Mouse (Mus musculus) adrenal gland, adult 2 months (tissue): ENCODE measurements at regions not wholly inside any gene's neighbourhood (a gene's known extent, or its start where the extent isn't known, plus 50 kb on each side); places are given as distances from the start of the nearest gene placed in this dataset.

Experiments used
- DNase-seq: peaks from one replicate; pipeline ENCODE4 v3.0.0; 2021

GRCm38 (mm10) chr12:70523379-70523778, 70.5 kb downstream of the Tmx1 start:
- DNase-seq: peak; percentile 19

- DNase-seq: no peak
Measured at GRCm38 (mm10) chr12:70524703-70525102, 71.8 kb downstream of the Tmx1 start.

DNA sequence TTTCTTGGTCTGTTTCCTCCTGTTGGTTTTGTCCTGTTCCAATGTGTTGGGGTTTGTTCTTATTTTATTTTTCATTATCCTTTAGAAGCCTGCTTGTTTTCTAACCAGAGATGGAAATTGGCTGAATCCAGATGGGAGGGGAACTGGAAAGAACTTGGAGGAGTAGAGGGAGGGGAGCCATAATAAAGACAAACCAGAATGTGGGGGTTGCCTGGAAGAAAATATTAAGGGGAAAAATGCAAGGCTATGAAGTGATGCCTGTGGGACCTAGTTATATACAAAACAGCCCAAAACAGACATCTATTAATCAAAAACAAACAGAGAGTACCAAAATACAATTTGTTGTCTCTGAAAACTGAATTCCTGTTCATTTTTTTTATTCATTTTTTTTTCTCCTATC, 78.8 kb downstream of the Tmx1 start:
- DNase-seq: no peak

DNA sequence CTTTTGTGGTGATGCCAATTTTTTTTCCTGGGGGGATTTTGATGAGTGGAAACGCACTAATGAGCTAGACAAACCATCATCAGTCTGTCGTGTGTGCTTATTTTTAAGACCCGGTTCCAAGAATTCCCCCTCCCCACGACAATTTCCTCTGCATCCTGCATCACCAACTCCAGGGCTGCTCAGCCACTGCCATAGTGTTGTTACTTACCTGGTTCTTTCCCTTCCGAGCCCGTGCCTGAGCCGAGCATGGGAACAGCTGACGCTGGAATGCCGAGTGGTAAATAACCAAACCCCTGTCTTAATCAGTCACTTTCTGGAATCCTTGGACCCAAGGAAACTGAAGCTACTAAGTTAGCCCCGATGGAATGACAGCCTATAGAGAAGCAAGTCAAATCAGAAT, 79.3 kb downstream of the Tmx1 start:
- no peak for DNase-seq

DNA sequence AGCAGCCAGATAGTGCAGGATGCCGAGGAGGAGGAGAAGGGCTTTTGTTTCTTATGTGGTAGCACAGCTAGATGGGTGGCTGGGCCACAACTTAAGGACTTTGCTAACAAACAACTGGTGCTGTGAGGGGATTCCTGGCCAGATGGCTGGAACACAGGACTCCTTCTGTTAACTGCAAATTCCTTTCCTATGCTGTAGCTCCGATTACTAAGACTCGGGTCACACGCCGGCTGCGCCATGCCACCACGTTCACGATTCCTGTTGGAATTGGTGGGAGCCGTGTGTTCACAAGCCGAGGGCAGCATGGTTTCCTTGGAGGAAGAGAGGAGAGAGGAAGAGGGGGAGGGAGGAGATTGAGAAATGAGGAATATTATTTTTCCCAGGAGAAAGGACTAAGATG, 79.9 kb downstream of the Tmx1 start:
- DNase-seq: no peak

GRCm38 (mm10) chr12:70533375-70533935, 80.6 kb downstream of the Tmx1 start:
- no peak for DNase-seq

DNA sequence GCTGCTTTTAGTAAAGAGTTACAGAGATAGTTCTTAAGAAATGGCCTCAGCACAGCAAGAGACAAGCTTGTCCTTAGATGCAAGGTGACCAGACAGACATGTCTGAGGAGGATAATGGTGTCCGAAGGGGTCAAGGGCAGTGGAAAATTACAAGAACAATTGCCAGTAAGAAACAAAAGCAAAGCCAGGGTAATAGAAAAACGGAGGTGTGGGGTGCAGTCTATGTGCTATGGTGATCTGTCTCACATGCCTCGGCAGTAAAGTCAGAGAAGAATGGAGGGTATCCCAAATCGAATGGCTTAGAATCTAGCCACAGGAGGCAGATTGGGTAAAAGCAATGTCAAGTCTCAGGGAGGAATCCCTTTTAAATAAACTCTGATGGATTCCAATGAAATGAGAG, 86.2 kb downstream of the Tmx1 start:
- peak; percentile 31 for DNase-seq

DNA sequence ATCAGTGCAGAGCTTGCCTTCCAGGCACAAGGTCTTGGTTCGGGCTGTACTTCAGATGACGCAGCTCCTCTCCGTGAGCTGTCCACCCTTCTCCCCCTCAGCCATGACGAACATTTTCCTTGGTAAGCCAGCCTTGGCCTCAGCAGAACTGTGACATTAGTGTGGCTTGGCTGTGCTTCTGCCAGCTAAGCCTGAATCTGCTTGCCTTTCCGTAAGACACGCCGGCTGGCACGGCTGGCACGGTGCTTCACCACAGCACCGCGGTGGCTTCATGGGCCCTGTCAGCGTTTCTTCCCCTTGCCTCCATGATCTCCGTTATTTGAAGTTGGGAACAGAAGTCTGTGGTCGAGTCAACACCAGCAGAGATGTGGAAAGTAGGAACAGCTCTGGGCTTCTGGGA, 87.0 kb downstream of the Tmx1 start:
- DNase-seq: peak; percentile 91

DNA sequence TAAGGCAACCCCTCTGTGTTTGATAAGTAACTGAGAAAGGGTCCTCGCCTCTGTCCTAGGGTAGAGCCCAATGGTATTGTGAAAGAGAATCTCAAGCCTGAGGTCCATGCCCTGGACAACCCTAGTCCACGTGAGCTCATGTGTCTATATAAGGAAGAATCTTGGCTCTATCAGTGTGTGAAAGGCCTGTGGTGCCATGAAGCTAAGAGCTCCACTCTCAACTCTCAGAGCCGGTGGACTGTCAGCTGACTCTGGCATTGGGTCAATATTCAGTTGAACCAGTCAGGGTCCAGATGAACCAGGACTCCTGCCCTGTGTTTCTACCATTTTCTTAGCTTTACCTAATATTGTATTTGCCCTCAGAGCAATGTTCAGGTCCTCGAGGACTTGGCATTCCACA, 88.5 kb downstream of the Tmx1 start:
- DNase-seq: no peak

- no peak for DNase-seq
Measured at GRCm38 (mm10) chr12:70543299-70543698, 90.4 kb downstream of the Tmx1 start.

- DNase-seq: no peak
Measured at GRCm38 (mm10) chr12:70544326-70544725, 91.4 kb downstream of the Tmx1 start.

DNA sequence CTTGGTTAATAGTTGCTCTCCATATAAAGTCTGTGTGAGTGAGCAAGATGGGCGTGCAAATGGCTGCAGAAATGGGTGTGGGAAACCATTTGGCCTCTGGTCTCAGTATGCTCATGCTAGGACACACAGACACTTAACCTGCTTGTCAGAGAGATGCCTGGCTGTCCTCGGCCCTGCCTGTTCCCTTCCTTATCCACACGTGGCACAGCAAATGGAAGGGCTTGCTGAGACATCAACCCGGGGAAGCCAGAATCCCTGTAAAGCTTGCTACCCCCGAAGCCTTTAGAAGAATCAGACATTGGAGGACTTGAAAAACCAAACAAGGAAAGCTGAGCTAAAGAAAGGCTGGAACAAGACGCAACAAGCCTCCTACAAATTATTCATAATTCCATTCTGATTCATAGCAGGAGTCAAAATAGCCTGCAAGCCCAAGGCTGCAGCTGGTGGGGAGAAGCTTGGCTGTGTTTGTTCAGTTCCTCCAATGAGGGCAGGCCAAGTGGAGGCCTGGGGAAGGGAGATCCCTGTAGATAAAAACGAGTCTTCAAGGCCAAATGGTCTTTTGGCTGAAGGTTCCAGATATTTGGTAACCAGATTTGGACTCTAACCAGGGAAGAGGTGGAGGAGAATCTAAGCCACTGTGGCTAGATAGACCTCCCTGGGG, 92.1 kb downstream of the Tmx1 start:
- peak; percentile 81 for DNase-seq

DNA sequence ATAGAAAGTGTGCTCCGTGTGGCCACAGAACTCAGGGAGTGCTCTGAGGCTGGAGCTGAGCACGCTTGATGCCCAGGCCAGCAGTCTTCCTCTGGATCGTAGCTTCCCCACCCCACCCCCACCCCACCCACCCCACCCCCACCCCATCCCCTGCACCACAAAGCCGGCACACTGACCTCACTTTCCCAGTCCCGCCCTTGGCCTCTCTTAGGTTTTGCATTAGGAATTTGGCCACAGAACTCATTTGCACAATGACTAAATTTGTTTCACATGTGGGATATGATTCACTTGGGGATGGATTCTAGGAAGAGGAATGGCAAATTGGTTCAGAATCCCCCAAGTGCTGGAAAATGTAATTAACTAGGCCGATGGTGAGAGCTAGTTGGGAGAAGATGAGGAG, 94.3 kb downstream of the Tmx1 start:
- DNase-seq: no peak

- no peak for DNase-seq
Measured at GRCm38 (mm10) chr12:70549296-70549695, 96.4 kb downstream of the Tmx1 start.

- no peak for DNase-seq
Measured at GRCm38 (mm10) chr12:70553866-70554265, 101.0 kb downstream of the Tmx1 start.

DNA sequence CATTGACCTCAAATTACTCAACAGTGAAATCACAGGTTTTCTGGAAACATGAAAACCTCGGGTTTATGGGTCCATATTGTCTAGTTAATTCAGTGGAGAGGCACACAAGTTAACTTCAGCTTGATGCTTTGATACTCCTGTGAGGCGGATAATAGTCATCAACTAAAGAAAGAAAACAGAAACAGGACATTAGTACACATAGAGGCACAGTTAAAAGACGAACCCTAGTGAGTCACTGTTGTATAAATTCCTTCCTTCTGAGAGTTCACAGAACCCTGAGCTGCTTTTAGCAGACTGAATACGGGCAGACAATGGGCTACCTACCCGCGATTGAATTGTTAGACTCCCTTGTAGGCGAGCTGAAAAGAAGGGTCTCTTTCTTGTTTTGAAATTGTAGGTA, 101.7 kb downstream of the Tmx1 start:
- DNase-seq: no peak

GRCm38 (mm10) chr12:70555723-70556122, 102.8 kb downstream of the Tmx1 start:
- no peak for DNase-seq

DNA sequence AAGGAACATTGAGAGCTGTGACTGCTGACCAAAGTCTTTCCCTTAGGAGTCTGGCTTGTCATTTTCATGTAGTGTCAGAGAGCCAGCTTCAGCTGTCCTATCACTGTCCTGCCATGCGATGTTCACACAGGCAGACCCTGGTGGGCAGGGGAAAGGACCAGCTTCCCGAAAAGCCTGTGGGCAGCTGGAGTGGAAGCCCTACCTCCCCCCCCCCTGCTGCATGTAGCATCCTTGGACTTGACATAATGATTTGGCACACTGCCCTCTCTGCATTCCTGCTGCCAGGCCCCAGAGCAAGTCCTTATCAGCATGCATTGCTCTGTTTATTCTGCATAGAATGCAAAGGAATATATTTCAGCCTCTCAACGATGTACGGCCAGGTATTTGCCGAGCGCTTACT, 103.9 kb downstream of the Tmx1 start:
- DNase-seq: peak; percentile 52

GRCm38 (mm10) chr12:70563446-70563845, 110.6 kb downstream of the Tmx1 start:
- DNase-seq: no peak

DNA sequence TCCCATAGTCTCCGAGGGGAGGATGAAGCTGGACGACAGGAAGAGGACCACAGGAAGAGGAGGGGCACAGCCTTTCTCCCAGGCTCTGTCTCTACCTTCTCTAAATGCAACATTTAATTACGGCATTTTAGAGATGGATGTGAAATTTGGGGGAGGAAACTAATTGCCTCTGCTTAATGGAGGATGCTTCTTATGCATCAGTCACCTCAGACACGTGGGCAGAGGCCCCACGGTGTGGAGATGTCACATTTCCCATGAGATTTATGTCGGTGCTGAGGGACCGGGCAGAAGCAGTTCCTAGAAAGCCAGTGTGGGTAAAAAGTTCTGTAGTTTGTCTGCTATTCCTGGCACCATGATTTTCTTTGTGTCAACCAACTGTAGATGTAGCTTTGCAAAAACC, 122.8 kb downstream of the Tmx1 start:
- DNase-seq: no peak

GRCm38 (mm10) chr12:70577769-70578168, 124.9 kb downstream of the Tmx1 start:
- DNase-seq: no peak

GRCm38 (mm10) chr12:70579328-70579905, 126.5 kb downstream of the Tmx1 start:
- no peak for DNase-seq

GRCm38 (mm10) chr12:70586181-70586580, 133.3 kb downstream of the Tmx1 start:
- DNase-seq: no peak

- peak; percentile 29 for DNase-seq
Measured at GRCm38 (mm10) chr12:70588234-70588633, 135.3 kb downstream of the Tmx1 start.
